Mouse (Mus musculus) splenic B cell, adult 2 months (primary cell): ENCODE data around the gene Nat14.

Source experiments
- DNase-seq: peaks from one replicate; pipeline ENCODE4 v3.0.0-alpha.2; 2011; ENCODE audit warnings: low read depth, low spot score
- H3K27me3 ChIP-seq: 2 replicates; pipeline ENCODE4 v1.6.1; 2012; ENCODE audit warnings: mild to moderate bottlenecking, low read length, moderate library complexity, mixed read lengths; ENCODE audit not compliant: control insufficient read depth, poor library complexity, insufficient read depth, severe bottlenecking
- H3K36me3 ChIP-seq: 2 replicates; pipeline ENCODE4 v1.6.1; 2012; ENCODE audit warnings: mild to moderate bottlenecking, low read length, moderate library complexity, mixed read lengths; ENCODE audit not compliant: control insufficient read depth, poor library complexity, insufficient read depth, severe bottlenecking

The Nat14 gene

DNA sequence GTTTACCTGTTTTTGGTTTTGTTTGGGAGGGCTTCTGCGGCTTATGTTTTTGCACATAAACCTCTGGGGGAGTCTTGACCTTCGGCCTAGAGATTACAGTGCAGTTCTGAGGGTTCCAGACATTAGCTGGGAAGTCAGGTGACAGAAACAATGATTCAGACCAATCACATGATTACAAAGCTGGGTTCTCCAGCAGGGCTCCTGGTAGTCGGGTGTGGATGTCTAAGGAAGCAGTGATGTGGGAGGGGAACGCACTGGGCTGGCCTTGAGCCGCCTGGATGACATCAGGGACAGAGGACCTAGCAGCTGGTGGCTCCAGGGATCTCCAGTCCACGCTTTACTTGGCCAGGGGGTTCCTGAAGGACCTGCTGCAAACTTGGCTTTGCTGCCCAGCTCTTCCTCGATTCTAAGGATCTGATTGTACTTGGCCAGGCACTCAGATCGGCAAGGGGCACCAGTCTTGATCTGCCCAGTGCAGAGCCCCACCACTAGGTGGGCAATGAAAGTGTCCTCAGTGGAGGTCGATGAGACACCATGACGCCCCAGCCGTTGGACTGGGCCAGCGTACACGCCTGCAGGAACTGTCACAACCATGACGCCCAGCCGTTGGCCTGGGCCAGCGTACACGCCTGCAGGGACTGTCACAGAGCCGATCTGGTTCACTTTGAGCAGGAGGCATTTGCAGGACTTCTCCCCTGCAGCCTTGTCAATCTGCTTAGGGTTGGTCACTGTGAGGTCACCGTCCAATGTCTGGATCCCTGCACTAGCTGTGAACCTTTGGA lies 28.9 kb downstream of the Nat14 start:
- no peak for DNase-seq

DNA sequence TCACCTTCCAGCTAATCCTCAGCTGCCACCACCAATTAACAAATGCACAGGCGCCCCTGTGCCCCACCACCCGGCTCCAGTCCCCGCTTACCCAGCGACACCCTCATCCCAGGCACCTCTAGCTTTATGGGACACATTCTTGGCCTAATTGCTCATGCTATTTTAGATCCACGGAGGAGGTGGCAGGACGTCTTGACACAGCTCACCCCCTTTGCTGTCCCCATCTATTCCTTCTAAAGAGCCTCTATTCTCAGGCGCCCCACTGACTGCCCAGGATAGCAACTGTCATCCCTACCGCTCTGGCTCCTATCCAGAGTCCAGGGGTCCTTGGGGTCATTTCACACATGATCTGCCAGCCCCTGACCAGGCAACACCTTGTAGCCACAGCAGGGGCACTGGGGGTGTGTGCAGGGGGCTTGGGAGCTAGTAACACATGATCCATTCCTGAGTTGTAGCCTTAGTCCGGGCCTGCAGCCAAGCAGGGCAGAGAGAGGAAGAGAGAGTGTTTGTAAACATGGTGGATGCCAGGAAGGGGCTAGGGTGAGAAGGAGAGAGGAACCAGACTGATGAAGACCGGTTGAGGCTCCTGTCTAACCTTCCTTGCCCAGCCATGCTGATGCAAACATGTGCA lies 32.1 kb downstream of the Nat14 start:
- DNase-seq, result no peak
- no peaks in the 10 kb centered on the region for H3K27me3 ChIP-seq
- no peaks in the 10 kb centered on the region for H3K36me3 ChIP-seq

More for the DNA sequence above, 28.9 kb downstream of the Nat14 start:
- Histone ChIP-seq H3K36me3 (no peaks in the 10 kb centered on the region), H3K27me3 (no peaks in the 10 kb centered on the region)

DNA sequence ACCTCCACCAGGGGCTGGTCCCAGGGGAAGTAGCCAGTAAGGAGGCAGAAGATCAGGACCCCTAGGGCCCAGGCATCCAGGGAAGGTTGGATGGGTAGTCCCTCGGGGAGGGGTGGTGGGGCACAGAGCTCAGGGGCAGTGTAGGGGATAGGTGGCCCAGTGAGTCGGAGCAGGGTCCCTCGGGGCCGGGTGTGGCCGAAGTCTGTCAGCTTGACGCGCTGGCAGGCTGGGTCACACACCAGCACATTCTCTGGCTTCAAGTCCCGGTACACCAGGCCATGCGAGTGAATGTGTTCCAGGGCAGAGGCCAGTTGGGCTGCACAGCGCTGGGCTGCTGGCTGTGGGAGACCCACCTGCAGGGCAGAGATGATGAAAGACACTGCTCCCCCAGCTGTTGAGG lies 35.5 kb downstream of the Nat14 start:
- Histone ChIP-seq H3K36me3 (no peaks in the 10 kb centered on the region), H3K27me3 (no peaks in the 10 kb centered on the region)
- peak; percentile 16 for DNase-seq

DNA sequence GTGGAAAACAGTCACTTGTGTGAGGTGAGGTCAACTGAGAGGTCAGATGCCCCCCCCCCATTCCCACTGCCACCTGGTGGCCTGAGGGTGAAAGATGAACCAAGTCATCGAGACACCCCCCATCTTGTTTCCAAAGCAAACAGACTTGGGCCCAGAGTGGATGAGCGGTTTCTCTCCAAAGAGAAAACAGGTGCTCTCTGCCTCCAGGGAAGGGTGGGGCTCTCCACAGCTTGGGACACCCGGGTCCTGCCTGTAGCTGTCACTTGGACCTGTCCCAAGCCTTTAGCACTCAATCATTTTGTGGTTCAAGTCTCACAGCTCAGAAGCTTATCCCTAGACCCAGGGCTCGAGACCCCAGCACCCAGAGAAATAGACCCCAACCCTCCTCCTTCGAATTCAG lies 41.7 kb downstream of the Nat14 start:
- no peaks in the 10 kb centered on the region for H3K27me3 ChIP-seq
- H3K36me3 ChIP-seq, result no peaks in the 10 kb centered on the region
- no peak for DNase-seq

DNA sequence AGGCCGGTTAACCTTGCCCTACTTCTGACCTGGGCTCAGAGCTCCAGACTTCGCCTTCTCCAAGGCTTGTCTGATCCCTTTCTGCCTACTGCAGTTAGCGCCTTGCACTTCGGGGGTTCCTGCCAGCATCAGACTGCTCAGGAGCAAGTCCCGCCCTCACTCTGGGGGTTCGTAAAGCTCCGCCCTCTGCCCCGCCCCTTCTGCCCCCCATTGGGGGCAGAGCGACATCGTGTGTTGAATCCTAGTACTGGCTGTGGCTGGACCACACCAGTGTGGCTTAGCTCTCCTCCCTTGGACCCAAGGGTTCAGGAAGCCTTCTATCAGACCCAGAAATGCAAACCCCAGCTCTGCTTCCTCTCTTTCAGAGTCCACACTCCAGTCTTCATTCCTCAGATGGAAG lies 42.4 kb downstream of the Nat14 start, which contains the start of gene Sbk2:
Gene Sbk2 (minus strand): TSS at position 135 of the 400 bp plus-strand sequence.
- Histone ChIP-seq H3K27me3 (no peaks in the 10 kb centered on the region), H3K36me3 (no peaks in the 10 kb centered on the region)
- DNase-seq, result peak; percentile 81

DNA sequence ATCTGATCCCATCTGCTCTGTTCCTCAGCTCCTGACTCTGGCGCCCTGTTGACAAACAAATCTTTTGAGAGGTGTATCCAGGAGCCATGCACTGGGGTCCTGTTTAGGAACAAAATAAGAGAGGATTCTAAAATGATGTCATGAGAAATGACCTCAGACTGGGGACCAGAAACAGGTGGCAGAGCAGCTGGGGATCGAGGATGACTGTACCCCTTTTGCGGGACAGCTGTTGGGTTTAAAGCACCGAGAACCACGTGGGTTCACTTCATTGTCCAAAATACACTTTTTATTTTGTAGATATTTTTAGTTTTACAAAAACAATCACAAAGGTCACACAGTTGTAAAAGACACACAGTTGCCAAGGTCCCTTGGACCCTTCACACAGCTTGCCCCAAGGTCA lies 43.2 kb downstream of the Nat14 start:
- Histone ChIP-seq H3K27me3 (no peaks in the 10 kb centered on the region), H3K36me3 (no peaks in the 10 kb centered on the region)
- DNase-seq, result no peak

DNA sequence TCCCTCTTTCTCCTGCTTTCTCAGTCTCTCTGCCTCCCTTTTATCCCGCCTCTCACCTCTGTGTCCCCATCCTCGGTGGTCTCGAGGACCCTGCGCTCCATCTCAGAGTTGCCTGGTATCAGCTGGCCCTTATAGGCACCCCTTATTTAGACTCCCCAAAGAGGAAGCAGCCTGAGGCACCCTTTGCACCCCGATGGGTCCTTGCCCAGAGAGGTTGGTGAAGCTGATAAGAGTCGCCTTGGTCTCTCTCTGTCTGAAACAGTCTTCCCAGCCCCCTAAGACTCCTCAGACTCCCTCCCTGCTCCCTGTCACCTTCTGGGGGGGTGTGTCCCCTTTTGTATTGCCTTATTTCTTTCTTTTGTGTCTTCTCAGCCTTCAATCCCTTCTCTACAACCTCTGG lies 49.2 kb downstream of the Nat14 start, which contains the start of gene Sbk3:
Gene Sbk3 (minus strand): TSS at position 101 of the 400 bp plus-strand sequence.
- no peaks in the 10 kb centered on the region for H3K27me3 ChIP-seq
- H3K36me3 ChIP-seq, result no peaks in the 10 kb centered on the region
- DNase-seq, result no peak

DNA sequence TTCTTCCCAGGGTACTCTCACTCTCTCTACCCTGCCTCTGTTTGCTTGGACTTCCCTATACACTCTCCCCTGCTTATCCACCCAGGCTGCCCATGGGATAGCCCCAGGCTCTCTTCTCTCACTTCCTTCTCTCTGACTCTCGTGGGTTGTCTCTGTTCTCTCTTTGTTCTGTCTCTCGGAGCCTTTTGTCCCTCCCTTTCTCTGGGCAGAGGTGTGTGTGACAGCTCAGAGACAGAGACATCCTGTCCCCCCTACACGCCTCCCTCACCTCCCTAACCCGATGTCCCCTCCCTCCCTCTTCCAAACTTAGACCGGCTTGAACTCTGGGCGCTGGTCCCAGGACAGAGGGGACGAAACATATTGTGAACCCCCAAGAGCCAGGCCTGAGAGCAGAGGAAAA lies 49.9 kb downstream of the Nat14 start:
- no peak for DNase-seq
- Histone ChIP-seq H3K36me3 (no peaks in the 10 kb centered on the region), H3K27me3 (no peaks in the 10 kb centered on the region)

DNA sequence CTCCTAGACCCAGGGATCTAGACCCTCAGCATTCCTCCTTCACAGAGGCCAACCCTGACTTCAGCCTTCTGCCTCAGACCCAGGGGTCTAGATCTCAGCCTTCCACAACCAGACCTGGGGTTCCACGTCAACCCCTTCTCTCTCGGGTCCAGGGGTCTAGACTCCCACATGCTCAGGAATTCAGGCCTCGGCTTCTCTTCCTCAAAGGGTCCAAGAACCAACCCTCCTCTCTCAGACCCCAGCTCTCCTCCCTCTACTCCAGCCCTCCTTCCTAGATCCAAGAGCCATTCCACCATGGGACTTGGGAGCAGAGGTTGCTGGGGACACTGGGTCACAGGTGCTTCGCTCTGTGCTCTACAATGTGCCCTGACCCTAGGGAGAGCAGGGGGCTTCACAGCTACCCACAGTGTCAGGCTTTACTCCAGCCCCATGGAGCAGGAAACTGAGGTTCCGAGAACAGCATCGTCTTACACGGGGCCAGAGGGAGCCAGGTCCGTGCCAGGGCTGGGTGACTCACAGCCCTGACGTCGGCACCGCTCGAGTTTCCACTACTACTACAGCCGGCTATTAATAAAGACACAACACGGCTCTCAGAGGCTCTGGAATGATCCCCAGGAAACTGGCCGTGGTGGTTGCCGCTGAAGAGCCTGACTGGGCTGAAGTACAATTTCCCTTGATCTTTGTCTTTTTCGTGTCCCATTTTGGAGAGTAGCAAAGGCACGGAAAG lies 50.7 kb downstream of the Nat14 start:
- no peaks in the 10 kb centered on the region for H3K27me3 ChIP-seq
- DNase-seq, result no peak
- H3K36me3 ChIP-seq, result no peaks in the 10 kb centered on the region
